Mouse (Mus musculus): ENCODE results near the gene Ccl24. TPM values are rescaled to one million over a fixed set of nuclear protein-coding genes. Genes with fewer than 3 reads are reported as not detected.
"Not testable (repeated sequence)": the region's sequence is repeated elsewhere in the genome, so short reads cannot be mapped to it uniquely, and the experiment has no call there.

Gene Ccl24
- total RNA-seq (2021) = under 1 TPM in 1 of 2 experiments, not detected in 1; 0.52 TPM

- no peak for DNase-seq
- intact Hi-C loops (cut with DNase I) = no loop called here
These were observed at the start of gene Ccl24 for GRCm38 (mm10) chr5:135573006-135573405. TSS of gene Ccl24 (minus strand) at chr5:135573049.

- intact Hi-C loops (cut with DNase I) = no loop called here
- DNase-seq = no peak
These were observed 48.9 kb upstream of the Ccl24 start for GRCm38 (mm10) chr5:135621725-135622124.

- DNase-seq = no peak
- intact Hi-C loops (cut with DNase I) = no loop called here
These were observed 47.7 kb upstream of the Ccl24 start for GRCm38 (mm10) chr5:135620526-135620925.

DNA sequence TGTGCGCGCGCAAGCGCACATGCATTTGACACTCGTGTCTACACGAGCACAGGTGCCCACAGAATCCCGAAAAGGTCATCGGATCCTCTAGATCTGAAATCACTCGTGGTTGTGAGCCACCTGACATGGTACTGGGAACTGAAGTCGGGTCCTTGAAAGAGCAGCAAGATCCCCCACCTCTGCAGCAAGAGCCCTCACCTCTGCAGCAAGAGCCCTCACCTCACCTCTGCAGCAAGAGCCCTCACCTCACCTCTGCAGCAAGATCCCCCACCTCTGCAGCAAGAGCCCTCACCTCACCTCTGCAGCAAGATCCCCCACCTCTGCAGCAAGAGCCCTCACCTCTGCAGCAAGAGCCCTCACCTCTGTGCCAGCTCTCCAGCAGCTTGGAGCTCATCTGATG, 46.9 kb upstream of the Ccl24 start:
- intact Hi-C loops (cut with DNase I) = loop anchor here (5.0 kb wide), 1 partner anchor 222 kb away; no protein-coding TSS in a partner anchor
- DNase-seq = not testable (repeated sequence)

GRCm38 (mm10) chr5:135609794-135610193, 36.9 kb upstream of the Ccl24 start:
- intact Hi-C loops (cut with DNase I) = no loop called here
- DNase-seq = no peak

DNA sequence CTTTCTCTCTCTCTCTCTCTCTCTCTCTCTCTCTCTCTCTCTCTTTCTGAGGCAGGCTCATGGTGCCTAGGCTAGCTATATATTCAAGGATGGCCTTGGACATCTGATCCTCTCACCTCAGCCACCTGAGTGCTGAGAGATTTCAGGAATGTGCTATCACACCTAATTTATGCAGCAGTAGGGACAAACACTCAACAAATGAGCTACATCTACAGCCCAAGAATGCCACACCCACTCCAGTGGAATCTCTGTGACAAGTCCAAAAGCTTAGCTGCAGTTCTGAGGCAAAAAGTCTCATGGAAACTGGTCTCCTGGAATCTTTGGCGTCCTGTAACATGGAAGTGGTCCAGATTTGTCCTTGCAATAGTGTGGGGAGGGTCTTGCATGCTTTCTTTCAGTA, 34.7 kb upstream of the Ccl24 start:
- DNase-seq = no peak
- intact Hi-C loops (cut with DNase I) = no loop called here

DNA sequence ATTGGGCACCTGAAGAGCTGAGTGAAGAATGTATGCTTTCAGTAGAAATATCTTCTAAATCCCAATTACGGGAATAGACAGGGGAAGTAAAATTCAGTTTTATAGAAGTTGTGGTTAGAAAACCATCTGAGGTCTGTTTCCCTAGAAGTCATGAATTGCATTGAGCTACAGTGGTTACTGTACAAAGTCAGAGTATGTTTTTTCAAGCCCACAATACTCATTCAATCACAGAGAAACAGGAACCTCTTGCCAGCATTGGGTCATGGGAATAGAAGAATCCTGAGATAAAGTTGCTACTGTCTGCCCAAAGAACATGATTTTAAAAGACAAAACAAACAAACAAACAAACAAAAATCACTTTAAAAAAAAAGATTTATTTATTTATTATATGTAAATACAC, 33.9 kb upstream of the Ccl24 start:
- DNase-seq; intact Hi-C loops (cut with DNase I): not testable (repeated sequence)

- DNase-seq; intact Hi-C loops (cut with DNase I): not testable (repeated sequence)
These were observed 31.8 kb upstream of the Ccl24 start for GRCm38 (mm10) chr5:135604643-135605042.

- intact Hi-C loops (cut with DNase I) = no loop called here
- DNase-seq = no peak
These were observed 17.3 kb upstream of the Ccl24 start for GRCm38 (mm10) chr5:135589996-135590784.

GRCm38 (mm10) chr5:135587764-135588163, 14.9 kb upstream of the Ccl24 start:
- intact Hi-C loops (cut with DNase I) = no loop called here
- DNase-seq = no peak

GRCm38 (mm10) chr5:135585691-135586090, 12.8 kb upstream of the Ccl24 start:
- intact Hi-C loops (cut with DNase I) = no loop called here
- DNase-seq = no peak

GRCm38 (mm10) chr5:135582330-135582729, 9.5 kb upstream of the Ccl24 start:
- DNase-seq = no peak
- intact Hi-C loops (cut with DNase I) = no loop called here

GRCm38 (mm10) chr5:135579331-135579751, 6.5 kb upstream of the Ccl24 start:
- DNase-seq = peak; percentile 59
- intact Hi-C loops (cut with DNase I) = no loop called here

GRCm38 (mm10) chr5:135576055-135576454, 3.2 kb upstream of the Ccl24 start:
- DNase-seq = no peak
- intact Hi-C loops (cut with DNase I) = no loop called here

GRCm38 (mm10) chr5:135568698-135569097, 4.2 kb downstream of the Ccl24 start:
- intact Hi-C loops (cut with DNase I) = no loop called here
- DNase-seq = no peak

GRCm38 (mm10) chr5:135567556-135568265, 5.1 kb downstream of the Ccl24 start:
- DNase-seq = no peak
- intact Hi-C loops (cut with DNase I) = no loop called here

- intact Hi-C loops (cut with DNase I) = no loop called here
- no peak for DNase-seq
These were observed 9.4 kb downstream of the Ccl24 start, which contains the start of gene Ccl26 for GRCm38 (mm10) chr5:135563469-135563868. TSS of gene Ccl26 (minus strand) at chr5:135563569.

DNA sequence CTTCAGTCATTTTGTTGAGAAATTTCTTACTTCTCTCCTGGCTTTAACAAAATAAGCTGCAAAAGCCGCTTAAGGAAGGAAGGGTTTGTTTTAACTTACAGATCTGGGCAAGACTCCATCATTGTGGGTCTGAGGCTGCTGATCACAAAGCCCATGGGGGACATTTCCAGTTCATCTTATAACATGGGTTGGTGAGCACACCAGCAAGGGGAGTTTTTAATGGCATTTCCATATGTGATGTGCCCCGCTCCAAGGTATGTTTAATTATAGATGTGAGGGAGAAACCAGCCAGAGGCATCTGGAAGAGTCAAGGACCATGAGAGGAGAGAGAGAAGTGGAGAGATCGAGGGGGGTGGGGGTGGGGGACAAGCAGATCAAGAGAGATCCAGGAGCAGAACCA, 15.2 kb downstream of the Ccl24 start:
- intact Hi-C loops (cut with DNase I) = no loop called here
- no peak for DNase-seq

DNA sequence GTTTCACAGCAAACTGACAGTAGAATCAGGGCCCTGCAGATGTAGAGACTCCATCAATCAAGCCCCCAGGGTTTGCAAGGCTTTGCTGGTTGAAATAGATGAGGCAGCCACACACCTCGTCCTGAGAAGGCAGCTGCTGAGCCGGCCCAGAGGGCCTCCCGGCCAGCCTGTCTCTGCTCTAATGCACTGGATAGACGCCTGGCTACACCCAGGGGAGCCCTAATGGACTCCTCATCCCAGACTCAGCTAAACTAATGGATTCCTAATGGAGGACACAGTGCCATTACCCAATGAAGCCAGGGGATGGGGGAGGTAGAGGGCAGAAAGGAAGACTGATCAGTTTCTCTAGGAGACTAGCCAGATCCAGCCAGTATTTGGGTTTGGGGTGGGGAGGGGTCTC, 15.8 kb downstream of the Ccl24 start:
- intact Hi-C loops (cut with DNase I) = no loop called here

GRCm38 (mm10) chr5:135556259-135556658, 16.6 kb downstream of the Ccl24 start:
- intact Hi-C loops (cut with DNase I) = no loop called here
- DNase-seq = no peak

More for the DNA sequence above, 15.8 kb downstream of the Ccl24 start:
- DNase-seq = peak; percentile 36

DNA sequence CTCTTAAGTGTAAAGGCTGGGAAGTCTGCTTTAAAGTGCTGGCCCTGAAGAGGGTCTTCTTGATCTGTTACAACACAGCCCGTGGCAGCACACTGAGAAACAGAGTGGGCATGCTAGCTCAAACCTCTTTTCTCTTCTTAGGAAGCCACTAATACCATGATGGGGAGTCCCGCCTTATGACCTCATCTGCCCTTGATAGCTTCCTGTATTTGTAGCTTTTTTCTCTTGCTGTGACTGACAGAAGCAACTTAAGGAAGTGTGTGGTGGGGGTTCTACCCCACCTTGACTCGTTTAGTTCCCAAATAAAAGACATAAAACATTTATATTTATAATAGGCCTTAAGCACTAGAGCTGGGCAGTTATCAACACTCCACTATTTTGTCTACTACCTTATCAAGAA, 21.3 kb downstream of the Ccl24 start:
- intact Hi-C loops (cut with DNase I) = loop anchor here (5.0 kb wide), 1 partner anchor 211 kb away; no protein-coding TSS in a partner anchor
- DNase-seq = no peak

- intact Hi-C loops (cut with DNase I) = loop anchor here (5.0 kb wide), 1 partner anchor 211 kb away; no protein-coding TSS in a partner anchor
- no peak for DNase-seq
These were observed 21.9 kb downstream of the Ccl24 start for GRCm38 (mm10) chr5:135550910-135551309.

All from left cerebral cortex, postnatal 4 days (tissue).